Mouse (Mus musculus) embryo, embryonic 10 days (tissue): Measurements from ENCODE around the gene Gm44965.

Source experiments
- DNase-seq: peaks from one replicate; pipeline ENCODE4 v3.0.0-alpha.2; 2015; ENCODE audit warnings: low spot score

The Gm44965 gene

GRCm38 (mm10) chr6:48668022-48668421 lies 74.3 kb downstream of the Gm44965 start:
- DNase-seq, result no peak
